Mouse (Mus musculus): ENCODE results near the gene Iglon5. TPM values are rescaled to one million over a fixed set of nuclear protein-coding genes. Genes with fewer than 3 reads are reported as not detected.
A peak's percentile ranks its signal among the peaks of the same experiment; 100 is the strongest.

Iglon5 gene
- polyA plus RNA-seq, 1 experiment from 2014 or later, result 0.05 TPM

- Histone ChIP-seq H3K9ac (peak overlapping the region; percentile 12; the same call in 1 of the 2 replicates), H3K4me3 (peak overlapping the region; percentile 40), H3K9me3 (replicated peaks) (no peaks in the 10 kb centered on the region), H3K4me2 (peak overlapping the region; percentile 58), H3K27me3 (replicated peaks) (peaks cover 52% of the 10 kb centered on the region), H3K36me3 (no peaks in the 10 kb centered on the region), H3K27ac (no peak overlapping the region), H3K4me1 (no peaks in the 10 kb centered on the region)
- WGBS (ENCODE audit: insufficient replicate concordance), result 11% methylated on average over 7 of the region's 13 CpGs
- ATAC-seq, result no peak
Observed at GRCm38 (mm10) chr7:43490182-43490584, 308 bp upstream of the Iglon5 start.

GRCm38 (mm10) chr7:43488646-43489045 lies 1.2 kb downstream of the Iglon5 start:
- Histone ChIP-seq H3K27me3 (replicated peaks) (peaks cover 47% of the 10 kb centered on the region), H3K9me3 (replicated peaks) (no peaks in the 10 kb centered on the region), H3K9ac (no peak overlapping the region), H3K4me3 (no peak overlapping the region), H3K4me1 (no peaks in the 10 kb centered on the region), H3K4me2 (no peak overlapping the region), H3K27ac (no peak overlapping the region), H3K36me3 (no peaks in the 10 kb centered on the region)
- 33% methylated on average over 5 of the region's 5 CpGs for WGBS (ENCODE audit: insufficient replicate concordance)
- no peak for ATAC-seq

- Histone ChIP-seq H3K36me3 (no peaks in the 10 kb centered on the region), H3K4me3 (no peak overlapping the region), H3K4me1 (no peaks in the 10 kb centered on the region), H3K4me2 (no peak overlapping the region), H3K27ac (no peak overlapping the region), H3K27me3 (replicated peaks) (peaks cover 24% of the 10 kb centered on the region), H3K9ac (no peak overlapping the region), H3K9me3 (replicated peaks) (no peaks in the 10 kb centered on the region)
- 7% methylated on average over 10 of the region's 10 CpGs for whole genome bisulfite sequencing (ENCODE audit: insufficient replicate concordance)
- no peak for ATAC-seq
Observed at GRCm38 (mm10) chr7:43483236-43483635, 6.6 kb downstream of the Iglon5 start.

- H3K27ac ChIP-seq, result no peak overlapping the region
- 45% methylated on average over 8 of the region's 8 CpGs for WGBS (ENCODE audit: insufficient replicate concordance)
Observed at GRCm38 (mm10) chr7:43482090-43482716, 7.7 kb downstream of the Iglon5 start.

GRCm38 (mm10) chr7:43481191-43481590 lies 8.7 kb downstream of the Iglon5 start:
- Histone ChIP-seq H3K9ac (no peak overlapping the region), H3K27ac (no peak overlapping the region), H3K36me3 (no peaks in the 10 kb centered on the region), H3K4me2 (no peak overlapping the region), H3K4me1 (no peaks in the 10 kb centered on the region), H3K4me3 (no peak overlapping the region), H3K9me3 (replicated peaks) (no peaks in the 10 kb centered on the region), H3K27me3 (replicated peaks) (peaks cover 37% of the 10 kb centered on the region)
- no peak for ATAC-seq
- WGBS (ENCODE audit: insufficient replicate concordance), result 46% methylated on average over 3 of the region's 3 CpGs

More at GRCm38 (mm10) chr7:43482090-43482716, 7.7 kb downstream of the Iglon5 start:
- no peak for ATAC-seq
- Histone ChIP-seq H3K4me1 (no peaks in the 10 kb centered on the region), H3K4me2 (no peak overlapping the region), H3K36me3 (no peaks in the 10 kb centered on the region), H3K9me3 (replicated peaks) (no peaks in the 10 kb centered on the region), H3K9ac (no peak overlapping the region), H3K27me3 (replicated peaks) (peaks cover 27% of the 10 kb centered on the region), H3K4me3 (no peak overlapping the region)

- 0 out of 2 replicates have a peak, but pooled peaks have one; percentile 18 for ATAC-seq
- Histone ChIP-seq H3K4me2 (no peak overlapping the region), H3K9ac (no peak overlapping the region), H3K9me3 (replicated peaks) (no peaks in the 10 kb centered on the region), H3K27me3 (replicated peaks) (peaks cover 73% of the 10 kb centered on the region), H3K36me3 (no peaks in the 10 kb centered on the region), H3K27ac (no peak overlapping the region), H3K4me1 (no peaks in the 10 kb centered on the region), H3K4me3 (no peak overlapping the region)
- 12% methylated on average over 13 of the region's 13 CpGs for WGBS (ENCODE audit: insufficient replicate concordance)
Observed at GRCm38 (mm10) chr7:43476376-43476775, 13.5 kb downstream of the Iglon5 start.

GRCm38 (mm10) chr7:43475706-43476105 lies 14.2 kb downstream of the Iglon5 start:
- Histone ChIP-seq H3K4me2 (no peak overlapping the region), H3K9ac (no peak overlapping the region), H3K4me3 (no peak overlapping the region), H3K27me3 (replicated peaks) (peaks cover 71% of the 10 kb centered on the region), H3K4me1 (no peaks in the 10 kb centered on the region), H3K27ac (no peak overlapping the region), H3K9me3 (replicated peaks) (no peaks in the 10 kb centered on the region), H3K36me3 (no peaks in the 10 kb centered on the region)
- 7% methylated on average over 23 of the region's 23 CpGs for WGBS (ENCODE audit: insufficient replicate concordance)
- ATAC-seq, result no peak; the same call in 1 of the 2 replicates

- WGBS (ENCODE audit: insufficient replicate concordance), result 30% methylated on average over 8 of the region's 8 CpGs
- no peaks in the 10 kb centered on the region for H3K36me3 ChIP-seq
Observed at GRCm38 (mm10) chr7:43470373-43470772, 19.5 kb downstream of the Iglon5 start.

GRCm38 (mm10) chr7:43466099-43466694 lies 23.7 kb downstream of the Iglon5 start:
- H3K27ac ChIP-seq, result no peak overlapping the region
- no peaks in the 10 kb centered on the region for H3K9me3 ChIP-seq (replicated peaks)
- H3K4me3 ChIP-seq, result peak overlapping the region; percentile 57
- H3K4me1 ChIP-seq, result peaks cover 22% of the 10 kb centered on the region
- WGBS (ENCODE audit: insufficient replicate concordance), result under 1% methylated on average over 30 of the region's 33 CpGs
- H3K36me3 ChIP-seq, result no peaks in the 10 kb centered on the region
- H3K27me3 ChIP-seq (replicated peaks), result peaks cover 24% of the 10 kb centered on the region
- peak overlapping the region; percentile 53 for H3K9ac ChIP-seq
- H3K4me2 ChIP-seq, result peak overlapping the region; percentile 89
- ATAC-seq, result peak; percentile 53

More at GRCm38 (mm10) chr7:43470373-43470772, 19.5 kb downstream of the Iglon5 start:
- no peak for ATAC-seq
- H3K4me2 ChIP-seq, result no peak overlapping the region
- H3K4me1 ChIP-seq, result peaks cover 10% of the 10 kb centered on the region
- no peak overlapping the region for H3K4me3 ChIP-seq
- H3K27ac ChIP-seq, result no peak overlapping the region
- peaks cover 27% of the 10 kb centered on the region for H3K27me3 ChIP-seq (replicated peaks)
- no peak overlapping the region for H3K9ac ChIP-seq
- no peaks in the 10 kb centered on the region for H3K9me3 ChIP-seq (replicated peaks)

GRCm38 (mm10) chr7:43465344-43466098 lies 24.4 kb downstream of the Iglon5 start:
- peak overlapping the region; percentile 57 for H3K4me3 ChIP-seq
- peaks cover 24% of the 10 kb centered on the region for H3K27me3 ChIP-seq (replicated peaks)
- no peaks in the 10 kb centered on the region for H3K9me3 ChIP-seq (replicated peaks)
- H3K4me2 ChIP-seq, result peak overlapping the region; percentile 89
- ATAC-seq, result peak; percentile 89
- 0 out of 2 replicates have a peak overlapping the region, but pooled peaks have one; percentile 18 for H3K27ac ChIP-seq
- H3K4me1 ChIP-seq, result peaks cover 22% of the 10 kb centered on the region
- no peaks in the 10 kb centered on the region for H3K36me3 ChIP-seq
- H3K9ac ChIP-seq, result peak overlapping the region; percentile 58
- WGBS (ENCODE audit: insufficient replicate concordance), result 1% methylated on average over 31 of the region's 33 CpGs

GRCm38 (mm10) chr7:43464864-43465343 lies 25.0 kb downstream of the Iglon5 start:
- Histone ChIP-seq H3K27ac (no peak overlapping the region), H3K27me3 (replicated peaks) (peaks cover 24% of the 10 kb centered on the region), H3K4me1 (peaks cover 22% of the 10 kb centered on the region), H3K4me3 (peak overlapping the region; percentile 57), H3K9ac (peak overlapping the region; percentile 58), H3K36me3 (no peaks in the 10 kb centered on the region), H3K9me3 (replicated peaks) (no peaks in the 10 kb centered on the region), H3K4me2 (peak overlapping the region; percentile 89)
- no peak for ATAC-seq
- WGBS (ENCODE audit: insufficient replicate concordance), result 4% methylated on average over 35 of the region's 35 CpGs

- Histone ChIP-seq H3K36me3 (no peaks in the 10 kb centered on the region), H3K4me3 (no peak overlapping the region), H3K4me1 (peaks cover 22% of the 10 kb centered on the region), H3K9me3 (replicated peaks) (no peaks in the 10 kb centered on the region), H3K27ac (no peak overlapping the region), H3K27me3 (replicated peaks) (peaks cover 24% of the 10 kb centered on the region), H3K9ac (no peak overlapping the region), H3K4me2 (no peak overlapping the region)
- WGBS (ENCODE audit: insufficient replicate concordance), result 69% methylated on average over 7 of the region's 7 CpGs
- no peak for ATAC-seq
Observed at GRCm38 (mm10) chr7:43463976-43464375, 25.9 kb downstream of the Iglon5 start.
